Mouse (Mus musculus) liver, embryonic 15.5 days (tissue): ENCODE data around the gene Tdp1. TPM values are rescaled to one million over a fixed set of nuclear protein-coding genes. Genes with fewer than 3 reads are reported as not detected.
"Not testable (repeated sequence)": the region's sequence is repeated elsewhere in the genome, so short reads cannot be mapped to it uniquely, and the experiment has no call there.

ENCODE experiments used
- ATAC-seq: fragments of 200-750 bp; cut with Nextera tagmentation; 2 replicates; pipeline ENCODE4 v1.8.0; 2017; ENCODE audit warnings: moderate number of reproducible peaks, mild to moderate bottlenecking, moderate library complexity; ENCODE audit not compliant: insufficient read depth
- H3K27ac ChIP-seq: fragments of 300-500 bp; sonication (generic); replicated peaks from 2 replicates; pipeline ENCODE4 v1.5.1; 2015; ENCODE audit warnings: mild to moderate bottlenecking, inconsistent platforms
- H3K27me3 ChIP-seq: fragments of 300-500 bp; sonication (generic); 2 replicates; pipeline ENCODE4 v1.6.1; 2015; ENCODE audit warnings: mild to moderate bottlenecking, inconsistent platforms
- H3K36me3 ChIP-seq: fragments of 300-500 bp; sonication (generic); replicated peaks from 2 replicates; pipeline ENCODE4 v1.6.1; 2015; ENCODE audit warnings: moderate library complexity, mild to moderate bottlenecking, inconsistent platforms
- H3K4me1 ChIP-seq: fragments of 300-500 bp; sonication (generic); replicated peaks from 2 replicates; pipeline ENCODE4 v1.6.1; 2015; ENCODE audit warnings: inconsistent platforms
- H3K4me2 ChIP-seq: fragments of 300-500 bp; sonication (generic); 2 replicates; pipeline ENCODE4 v1.6.1; 2015; ENCODE audit warnings: moderate library complexity, mild to moderate bottlenecking, inconsistent platforms
- H3K4me3 ChIP-seq: fragments of 300-500 bp; sonication (generic); replicated peaks from 2 replicates; pipeline ENCODE4 v1.5.1; 2015; ENCODE audit warnings: mild to moderate bottlenecking, inconsistent platforms
- H3K9ac ChIP-seq: fragments of 300-500 bp; sonication (generic); 2 replicates; pipeline ENCODE4 v1.6.1; 2015; ENCODE audit warnings: moderate library complexity, mild to moderate bottlenecking, inconsistent platforms
- H3K9me3 ChIP-seq: fragments of 300-500 bp; sonication (generic); replicated peaks from 2 replicates; pipeline ENCODE4 v1.6.1; 2016; ENCODE audit warnings: inconsistent platforms
- WGBS: fragments of 180-500 bp; shearing (Covaris S2); methylation state at CpG from one replicate; pipeline ENCODE4 v1.1.7; 2015; ENCODE audit warnings: mixed read lengths; ENCODE audit not compliant: insufficient replicate concordance; 5-methylcytosine and 5-hydroxymethylcytosine counted together
- polyA plus RNA-seq: library from polyadenylated mRNA; unstranded; fragments of >200 nt; fragmentation: Nextera tagmentation; extraction: Ambion mirVana; gene quantifications from 2 replicates; pipeline ENCODE4 v1.2.1, GENCODE M21; 2015

Tdp1 gene
- polyA plus RNA-seq, 1 experiment from 2014 or later: 23.3 TPM

- no peak for ATAC-seq
- Histone ChIP-seq H3K4me3 (no peak overlapping the region), H3K4me2 (no peak overlapping the region), H3K9me3 (no peaks in the 10 kb centered on the region), H3K36me3 (no peaks in the 10 kb centered on the region), H3K27me3 (peaks cover 27% of the 10 kb centered on the region), H3K4me1 (peaks cover 10% of the 10 kb centered on the region; the same call in 1 of the 2 replicates), H3K27ac (no peak overlapping the region), H3K9ac (no peak overlapping the region)
Measured at GRCm38 (mm10) chr12:99959291-99959690, 75.0 kb downstream of the Tdp1 start.

GRCm38 (mm10) chr12:99959930-99960329 is 75.6 kb downstream of the Tdp1 start:
- Histone ChIP-seq H3K9ac (no peak overlapping the region), H3K4me3 (no peak overlapping the region), H3K27ac (no peak overlapping the region), H3K27me3 (peaks cover 33% of the 10 kb centered on the region), H3K9me3 (no peaks in the 10 kb centered on the region), H3K36me3 (no peaks in the 10 kb centered on the region), H3K4me1 (peaks cover 16% of the 10 kb centered on the region), H3K4me2 (no peak overlapping the region)
- WGBS: 21% methylated on average over 10 of the region's 10 CpGs
- ATAC-seq: no peak

GRCm38 (mm10) chr12:99960675-99961074 is 76.4 kb downstream of the Tdp1 start:
- H3K9ac ChIP-seq: no peak overlapping the region
- peaks cover 41% of the 10 kb centered on the region for H3K27me3 ChIP-seq
- peak; percentile 47; the same call in 1 of the 2 replicates for ATAC-seq
- no peak overlapping the region for H3K4me3 ChIP-seq
- no peaks in the 10 kb centered on the region for H3K36me3 ChIP-seq
- no peaks in the 10 kb centered on the region for H3K9me3 ChIP-seq
- no peak overlapping the region for H3K27ac ChIP-seq
- H3K4me1 ChIP-seq: peaks cover 21% of the 10 kb centered on the region
- H3K4me2 ChIP-seq: no peak overlapping the region
- WGBS: 38% methylated on average over 7 of the region's 7 CpGs

- ATAC-seq: peak; percentile 62; the same call in 1 of the 2 replicates
- Histone ChIP-seq H3K9me3 (no peaks in the 10 kb centered on the region), H3K36me3 (no peaks in the 10 kb centered on the region), H3K27ac (no peak within 1 kb of the TSS), H3K27me3 (peaks cover 76% of the 10 kb centered on the region), H3K4me3 (peak within 1 kb of the TSS; percentile 47), H3K9ac (no peak within 1 kb of the TSS), H3K4me2 (peak within 1 kb of the TSS; percentile 64), H3K4me1 (peaks cover 21% of the 10 kb centered on the region)
- 2% methylated on average over 39 of the region's 39 CpGs for WGBS
Measured at GRCm38 (mm10) chr12:99964301-99965202, 80.2 kb downstream of the Tdp1 start, which contains the start of gene Kcnk13. Gene Kcnk13, plus strand, starts transcription at chr12:99964499.

GRCm38 (mm10) chr12:99965203-99966115 is 81.1 kb downstream of the Tdp1 start:
- Histone ChIP-seq H3K9ac (no peak overlapping the region), H3K4me2 (peak overlapping the region; percentile 64), H3K4me1 (peaks cover 13% of the 10 kb centered on the region), H3K9me3 (no peaks in the 10 kb centered on the region), H3K27me3 (peaks cover 81% of the 10 kb centered on the region), H3K4me3 (peak overlapping the region; percentile 47), H3K36me3 (no peaks in the 10 kb centered on the region), H3K27ac (no peak overlapping the region)
- no peak for ATAC-seq
- 1% methylated on average over 77 of the region's 77 CpGs for WGBS

- Histone ChIP-seq H3K27ac (no peak overlapping the region), H3K4me1 (peaks cover 12% of the 10 kb centered on the region), H3K27me3 (peaks cover 80% of the 10 kb centered on the region), H3K4me2 (peak overlapping the region; percentile 64), H3K9me3 (no peaks in the 10 kb centered on the region), H3K9ac (no peak overlapping the region), H3K4me3 (peak overlapping the region; percentile 47), H3K36me3 (no peaks in the 10 kb centered on the region)
- WGBS: 7% methylated on average over 25 of the region's 25 CpGs
- ATAC-seq: no peak
Measured at GRCm38 (mm10) chr12:99966116-99966770, 81.9 kb downstream of the Tdp1 start.

- H3K36me3 ChIP-seq: no peaks in the 10 kb centered on the region
- 8% methylated on average over 12 of the region's 12 CpGs for WGBS
- H3K27me3 ChIP-seq: peaks cover 81% of the 10 kb centered on the region
- H3K4me3 ChIP-seq: 0 out of 2 replicates have a peak overlapping the region, but pooled peaks have one; percentile 47
- H3K4me1 ChIP-seq: peaks cover 12% of the 10 kb centered on the region
- no peak overlapping the region for H3K4me2 ChIP-seq
- no peak overlapping the region for H3K27ac ChIP-seq
- no peak overlapping the region for H3K9ac ChIP-seq
- no peaks in the 10 kb centered on the region for H3K9me3 ChIP-seq
- ATAC-seq: no peak
Measured at GRCm38 (mm10) chr12:99966881-99967363, 82.6 kb downstream of the Tdp1 start.

GRCm38 (mm10) chr12:99969906-99970305 is 85.6 kb downstream of the Tdp1 start:
- H3K4me2 ChIP-seq: no peak overlapping the region
- H3K9ac ChIP-seq: no peak overlapping the region
- no peaks in the 10 kb centered on the region for H3K36me3 ChIP-seq
- ATAC-seq: no peak
- H3K4me3 ChIP-seq: no peak overlapping the region
- peaks cover 60% of the 10 kb centered on the region for H3K27me3 ChIP-seq
- H3K27ac ChIP-seq: no peak overlapping the region
- H3K9me3 ChIP-seq: no peaks in the 10 kb centered on the region
- peaks cover 5% of the 10 kb centered on the region for H3K4me1 ChIP-seq
- 54% methylated on average over 4 of the region's 4 CpGs for WGBS

- WGBS: 54% methylated on average over 7 of the region's 7 CpGs
- not testable (repeated sequence) for H3K4me1 ChIP-seq, H3K36me3 ChIP-seq, ATAC-seq, H3K27ac ChIP-seq, H3K9ac ChIP-seq, H3K4me2 ChIP-seq, H3K9me3 ChIP-seq, H3K4me3 ChIP-seq
- peaks cover 45% of the 10 kb centered on the region for H3K27me3 ChIP-seq
Measured at GRCm38 (mm10) chr12:99971205-99971894, 87.0 kb downstream of the Tdp1 start.

GRCm38 (mm10) chr12:99972825-99973224 is 88.5 kb downstream of the Tdp1 start:
- Histone ChIP-seq H3K27ac (no peak overlapping the region), H3K4me2 (no peak overlapping the region), H3K9ac (no peak overlapping the region), H3K9me3 (no peaks in the 10 kb centered on the region), H3K4me1 (no peaks in the 10 kb centered on the region), H3K27me3 (peaks cover 31% of the 10 kb centered on the region), H3K36me3 (no peaks in the 10 kb centered on the region), H3K4me3 (no peak overlapping the region)
- ATAC-seq: no peak
- WGBS: 56% methylated on average over 7 of the region's 7 CpGs
